Mouse (Mus musculus) neural tube, embryonic 14.5 days (tissue): Measurements from ENCODE around the gene Ndufa12. TPM values are rescaled to one million over a fixed set of nuclear protein-coding genes. Genes with fewer than 3 reads are reported as not detected.

Experiments used
- ATAC-seq: fragments of 200-750 bp; cut with Nextera tagmentation; 2 replicates; pipeline ENCODE4 v1.8.0; 2017; ENCODE audit warnings: low read depth, mild to moderate bottlenecking, moderate TSS enrichment, moderate library complexity
- H3K27ac ChIP-seq: fragments of 300-500 bp; sonication (generic); 2 replicates; pipeline ENCODE4 v1.5.1; 2014; ENCODE audit warnings: low read depth, mild to moderate bottlenecking, control low read depth, low read length, moderate library complexity, mixed read lengths
- H3K27me3 ChIP-seq: fragments of 300-500 bp; sonication (generic); 2 replicates; pipeline ENCODE4 v1.6.1; 2014; ENCODE audit warnings: low read length; ENCODE audit not compliant: control insufficient read depth, insufficient read depth
- H3K36me3 ChIP-seq: fragments of 300-500 bp; sonication (generic); 2 replicates; pipeline ENCODE4 v1.6.1; 2014; ENCODE audit warnings: low read length, mixed read lengths; ENCODE audit not compliant: control insufficient read depth, insufficient read depth
- H3K4me1 ChIP-seq: fragments of 300-500 bp; sonication (generic); 2 replicates; pipeline ENCODE4 v1.6.1; 2014; ENCODE audit warnings: low read length; ENCODE audit not compliant: control insufficient read depth, insufficient read depth
- H3K4me2 ChIP-seq: fragments of 300-500 bp; sonication (generic); 2 replicates; pipeline ENCODE4 v1.6.1; 2014; ENCODE audit warnings: mild to moderate bottlenecking, low read depth, low read length, control low read depth
- H3K4me3 ChIP-seq: fragments of 300-500 bp; sonication (generic); 2 replicates; pipeline ENCODE4 v1.5.1; 2014; ENCODE audit warnings: low read depth, low read length, control low read depth, mixed read lengths
- H3K9ac ChIP-seq: fragments of 300-500 bp; sonication (generic); replicated peaks from 2 replicates; pipeline ENCODE4 v1.6.1; 2014; ENCODE audit warnings: low read depth, mild to moderate bottlenecking, control low read depth, low read length, mixed read lengths
- H3K9me3 ChIP-seq: fragments of 300-500 bp; sonication (generic); 2 replicates; pipeline ENCODE4 v1.6.1; 2016; ENCODE audit warnings: low read length; ENCODE audit not compliant: control insufficient read depth
- WGBS: fragments of 180-500 bp; shearing (Covaris S2); extraction: QIAGEN DNeasy Blood & Tissue Kit; methylation state at CpG from one replicate; pipeline ENCODE4 v1.1.7; 2014; 5-methylcytosine and 5-hydroxymethylcytosine counted together
- polyA plus RNA-seq: library from polyadenylated mRNA; unstranded; fragments of >200 nt; fragmentation: Nextera tagmentation; extraction: Ambion mirVana; gene quantifications from 2 replicates; pipeline ENCODE4 v1.2.1, GENCODE M21; 2014

The Ndufa12 gene
- polyA plus RNA-seq, 1 experiment from 2014 or later, result 462 TPM

DNA sequence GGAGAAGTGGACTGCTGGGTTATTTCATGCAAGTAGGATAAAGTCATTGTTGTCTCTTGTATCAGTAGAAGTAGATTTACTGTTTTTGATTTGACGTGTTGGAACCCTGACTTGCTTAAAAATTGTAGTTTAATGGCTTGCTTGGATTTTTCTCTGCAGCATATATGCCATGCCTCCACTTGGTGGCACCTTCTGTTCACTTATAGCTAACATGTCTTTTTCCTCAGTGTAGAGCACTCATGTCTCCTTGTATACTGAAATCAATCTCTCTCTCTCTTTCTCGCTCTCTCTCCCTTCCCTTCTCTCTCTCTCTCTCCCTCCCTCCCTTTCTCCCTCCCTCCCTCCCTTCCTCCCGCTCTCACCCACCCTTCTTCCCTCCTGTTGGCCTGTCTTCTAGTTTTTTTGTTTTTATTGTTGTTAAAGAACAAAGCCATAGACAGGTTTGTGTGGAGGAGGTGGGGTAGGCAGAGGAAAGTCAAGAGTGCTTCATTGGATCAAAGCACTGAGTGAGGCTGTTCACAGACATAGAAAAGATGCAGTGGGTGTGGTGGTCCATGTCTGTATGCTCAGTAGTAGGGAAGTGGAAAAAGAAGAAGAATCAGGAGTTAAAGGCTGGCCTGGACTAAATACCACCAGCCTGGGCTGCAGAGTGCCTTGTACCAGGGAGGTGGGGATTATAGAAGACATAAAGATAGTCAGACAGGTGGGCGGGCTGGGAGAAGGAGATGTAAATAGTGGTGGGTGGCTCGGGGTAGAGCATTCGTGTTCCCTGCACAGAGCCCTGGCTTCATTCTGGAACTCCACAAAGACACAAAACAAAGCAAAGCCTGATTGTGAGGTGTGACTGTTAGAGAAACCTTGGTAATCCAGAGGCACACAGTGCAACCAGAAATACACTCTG is 12.4 kb downstream of the Ndufa12 start:
- no peaks in the 10 kb centered on the region for H3K4me1 ChIP-seq
- peaks cover 13% of the 10 kb centered on the region for H3K36me3 ChIP-seq
- ATAC-seq, result peak; percentile 87; the same call in 1 of the 2 replicates
- H3K4me2 ChIP-seq, result no peak overlapping the region
- H3K27me3 ChIP-seq, result no peaks in the 10 kb centered on the region
- no peak overlapping the region for H3K9ac ChIP-seq
- H3K4me3 ChIP-seq, result no peak overlapping the region
- H3K9me3 ChIP-seq, result no peaks in the 10 kb centered on the region
- 60% methylated on average over 6 of the region's 6 CpGs for WGBS
- H3K27ac ChIP-seq, result peak overlapping the region; percentile 44; the same call in 1 of the 2 replicates

GRCm38 (mm10) chr10:94211725-94212124 is 13.2 kb downstream of the Ndufa12 start:
- no peak overlapping the region for H3K27ac ChIP-seq
- peaks cover 13% of the 10 kb centered on the region for H3K36me3 ChIP-seq
- no peak overlapping the region for H3K4me3 ChIP-seq
- WGBS, result 32% methylated on average over 2 of the region's 2 CpGs
- H3K4me2 ChIP-seq, result no peak overlapping the region
- no peaks in the 10 kb centered on the region for H3K9me3 ChIP-seq
- H3K9ac ChIP-seq, result no peak overlapping the region
- H3K4me1 ChIP-seq, result no peaks in the 10 kb centered on the region
- ATAC-seq, result no peak
- H3K27me3 ChIP-seq, result no peaks in the 10 kb centered on the region

DNA sequence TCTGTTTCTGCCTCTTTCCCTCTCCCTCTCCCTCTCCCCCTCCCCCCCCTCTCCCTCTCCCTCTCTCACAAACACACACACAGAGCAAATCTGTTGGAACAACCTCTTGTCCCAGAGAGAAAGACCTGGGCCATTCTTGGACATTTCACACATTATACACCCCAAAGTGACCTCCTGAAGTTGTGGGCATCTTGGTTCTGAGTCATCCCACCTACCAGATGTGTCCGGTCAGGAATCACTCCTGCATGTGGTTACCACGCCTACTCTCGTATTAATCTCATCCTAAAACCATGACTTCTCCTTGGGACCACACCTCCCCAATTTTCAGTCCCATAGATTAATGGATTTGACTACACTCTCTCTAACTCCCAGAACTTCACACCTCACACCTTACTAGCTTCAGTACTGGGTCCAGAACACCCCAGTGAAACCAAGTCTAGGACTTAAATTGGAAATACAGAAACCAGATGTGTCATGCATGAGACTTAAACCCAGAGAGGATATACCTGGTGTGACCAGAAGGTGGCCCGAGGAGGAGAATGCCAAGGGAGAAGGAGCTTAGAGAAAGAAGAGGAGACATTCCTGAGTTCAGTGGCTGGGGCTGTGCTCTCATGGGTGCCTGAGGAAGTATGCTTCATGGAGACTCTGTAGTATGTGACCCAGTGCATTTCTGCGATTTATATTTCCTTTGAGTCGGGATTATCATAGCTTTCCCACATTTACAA is 26.7 kb downstream of the Ndufa12 start:
- H3K27ac ChIP-seq, result no peak overlapping the region

DNA sequence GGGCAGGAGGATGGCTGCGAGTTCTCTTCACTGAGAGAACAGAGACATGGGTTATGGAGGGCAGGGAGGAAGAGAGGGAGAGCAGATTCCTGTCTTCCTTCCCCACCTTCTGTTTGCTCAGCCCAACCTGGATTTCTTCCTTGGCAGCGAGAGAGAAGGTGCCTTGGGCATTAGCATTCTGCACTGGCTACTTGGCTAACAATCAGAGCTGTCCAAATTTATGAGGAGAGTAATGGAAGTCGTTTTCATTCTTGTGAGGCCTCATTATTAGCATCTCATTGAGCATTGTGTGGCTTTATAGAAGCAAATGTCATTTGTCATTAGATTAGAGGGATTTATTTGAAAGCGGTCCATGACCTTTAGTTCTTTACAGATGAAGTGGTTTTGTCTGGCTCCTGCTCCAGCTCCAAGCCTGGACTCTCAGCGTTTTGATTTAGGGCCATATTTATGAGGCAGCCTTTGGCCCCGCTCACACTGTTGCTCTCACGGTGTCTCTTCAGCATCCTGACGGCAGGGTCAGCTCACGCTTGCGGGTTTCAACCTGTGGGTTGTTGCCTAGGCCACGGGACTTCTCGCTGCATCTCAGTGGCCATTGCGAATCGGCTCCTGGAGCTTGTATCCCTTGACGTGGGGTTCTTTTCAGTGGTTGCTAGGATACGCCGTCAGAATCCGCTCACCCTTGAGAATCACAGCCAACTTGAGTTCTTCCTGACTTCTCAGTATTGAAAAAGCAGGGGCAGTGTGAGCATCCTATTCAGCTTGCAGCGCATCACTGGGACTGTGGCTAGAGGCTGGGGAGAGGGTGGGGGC is 31.9 kb downstream of the Ndufa12 start:
- Histone ChIP-seq H3K4me3 (no peak overlapping the region), H3K27me3 (no peaks in the 10 kb centered on the region), H3K36me3 (no peaks in the 10 kb centered on the region), H3K9me3 (no peaks in the 10 kb centered on the region), H3K4me1 (peaks cover 10% of the 10 kb centered on the region), H3K27ac (peak overlapping the region; percentile 30), H3K4me2 (peak overlapping the region; percentile 33; the same call in 1 of the 2 replicates), H3K9ac (no peak overlapping the region)
- 17% methylated on average over 19 of the region's 19 CpGs for WGBS
- peak; percentile 93 for ATAC-seq

More for the DNA sequence above, 26.7 kb downstream of the Ndufa12 start:
- no peak overlapping the region for H3K4me3 ChIP-seq
- H3K36me3 ChIP-seq, result 0 out of 2 replicates have a peak, but pooled peaks cover 3% of the 10 kb centered on the region
- 0 out of 2 replicates have a peak, but pooled peaks cover under 1% of the 10 kb centered on the region for H3K4me1 ChIP-seq
- ATAC-seq, result no peak
- H3K9me3 ChIP-seq, result no peaks in the 10 kb centered on the region
- no peaks in the 10 kb centered on the region for H3K27me3 ChIP-seq
- H3K9ac ChIP-seq, result no peak overlapping the region
- H3K4me2 ChIP-seq, result no peak overlapping the region
- WGBS, result 86% methylated on average over 6 of the region's 6 CpGs

GRCm38 (mm10) chr10:94231025-94231424 is 32.5 kb downstream of the Ndufa12 start:
- Histone ChIP-seq H3K4me3 (no peak overlapping the region), H3K36me3 (no peaks in the 10 kb centered on the region), H3K9me3 (no peaks in the 10 kb centered on the region), H3K27me3 (no peaks in the 10 kb centered on the region), H3K9ac (no peak overlapping the region), H3K4me2 (peak overlapping the region; percentile 33; the same call in 1 of the 2 replicates), H3K4me1 (peaks cover 10% of the 10 kb centered on the region), H3K27ac (peak overlapping the region; percentile 30; the same call in 1 of the 2 replicates)
- peak; percentile 69 for ATAC-seq
- 50% methylated on average over 6 of the region's 6 CpGs for WGBS

- no peaks in the 10 kb centered on the region for H3K36me3 ChIP-seq
- H3K9me3 ChIP-seq, result no peaks in the 10 kb centered on the region
- H3K27me3 ChIP-seq, result no peaks in the 10 kb centered on the region
- H3K4me3 ChIP-seq, result no peak overlapping the region
- no peak overlapping the region for H3K4me2 ChIP-seq
- no peak overlapping the region for H3K9ac ChIP-seq
- no peak overlapping the region for H3K27ac ChIP-seq
- peaks cover 9% of the 10 kb centered on the region for H3K4me1 ChIP-seq
- no peak for ATAC-seq
- 57% methylated on average over 4 of the region's 4 CpGs for WGBS
Observed at GRCm38 (mm10) chr10:94235200-94235599, 36.7 kb downstream of the Ndufa12 start.

- ATAC-seq, result no peak
- H3K4me3 ChIP-seq, result no peak overlapping the region
- no peak overlapping the region for H3K4me2 ChIP-seq
- no peaks in the 10 kb centered on the region for H3K36me3 ChIP-seq
- H3K27ac ChIP-seq, result no peak overlapping the region
- WGBS, result 66% methylated on average over 2 of the region's 2 CpGs
- no peaks in the 10 kb centered on the region for H3K27me3 ChIP-seq
- H3K9me3 ChIP-seq, result no peaks in the 10 kb centered on the region
- no peak overlapping the region for H3K9ac ChIP-seq
- no peaks in the 10 kb centered on the region for H3K4me1 ChIP-seq
Observed at GRCm38 (mm10) chr10:94241346-94241745, 42.8 kb downstream of the Ndufa12 start.

- 95% methylated on average over 7 of the region's 7 CpGs for WGBS
- Histone ChIP-seq H3K9me3 (no peaks in the 10 kb centered on the region), H3K4me1 (no peaks in the 10 kb centered on the region; the same call in 1 of the 2 replicates), H3K27me3 (no peaks in the 10 kb centered on the region), H3K4me2 (no peak overlapping the region), H3K27ac (no peak overlapping the region), H3K4me3 (no peak overlapping the region), H3K9ac (no peak overlapping the region), H3K36me3 (no peaks in the 10 kb centered on the region)
- no peak for ATAC-seq
Observed at GRCm38 (mm10) chr10:94247748-94248349, 49.3 kb downstream of the Ndufa12 start.
